Mouse (Mus musculus) kidney, postnatal 25 days (tissue): ENCODE measurements around the gene Prdm16.

ENCODE experiments used
- DNase-seq, 2 experiments: peaks; one replicate each; pipeline ENCODE4 v3.0.0; 2021; ENCODE audit warnings: mixed read lengths in 2 of 2

Prdm16 gene

DNA sequence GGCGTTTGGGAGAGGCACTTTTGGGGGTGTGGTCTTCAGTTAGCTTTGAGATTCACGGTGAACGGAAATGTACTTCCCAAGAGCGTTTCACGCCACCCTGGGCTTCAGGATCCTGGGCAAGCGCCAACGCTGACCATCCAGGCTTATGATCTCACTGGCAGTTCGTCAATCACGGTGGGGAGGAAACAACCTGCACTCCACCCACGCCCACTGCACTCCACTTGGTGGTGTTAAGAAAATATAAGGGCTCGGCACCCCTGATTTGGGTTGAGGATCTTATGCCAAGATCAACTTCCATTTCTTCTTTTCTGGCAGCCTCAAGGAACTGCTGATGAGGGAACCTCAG, 323.1 kb downstream of the Prdm16 start:
- DNase-seq, result no peak

DNA sequence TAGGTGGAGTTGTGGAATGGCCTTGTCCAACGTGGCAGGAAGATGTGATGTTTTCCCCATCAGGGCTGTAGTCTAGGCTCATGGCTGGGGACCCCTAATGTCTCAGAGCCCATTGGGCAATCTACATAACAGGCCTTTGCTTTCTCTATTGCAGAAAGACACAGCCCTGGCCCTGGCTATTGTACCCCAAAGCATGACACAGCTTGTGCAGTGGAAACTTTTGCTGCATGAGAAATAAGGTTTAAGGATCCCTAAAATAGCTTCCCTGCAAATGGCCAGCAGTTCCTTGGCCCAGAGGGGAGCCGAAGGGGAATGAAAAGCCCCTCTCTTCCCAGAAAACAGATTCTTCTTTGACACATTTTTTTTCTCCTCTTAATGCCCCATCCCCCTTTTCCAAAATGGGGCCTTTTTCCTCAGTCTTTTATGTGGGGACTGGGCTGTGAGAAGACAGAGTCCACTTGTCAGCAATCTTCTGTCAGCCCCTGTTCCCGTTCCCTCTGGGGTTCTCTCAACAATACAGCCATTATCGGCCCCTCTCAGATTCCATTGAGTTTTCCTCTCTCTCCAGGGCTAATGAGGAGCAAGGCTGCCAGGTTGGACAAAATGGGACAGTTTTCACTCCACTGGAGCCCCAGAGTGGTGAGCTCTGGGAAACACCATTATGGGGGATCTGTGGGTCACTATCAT, 323.6 kb downstream of the Prdm16 start:
- DNase-seq, result no peak

DNA sequence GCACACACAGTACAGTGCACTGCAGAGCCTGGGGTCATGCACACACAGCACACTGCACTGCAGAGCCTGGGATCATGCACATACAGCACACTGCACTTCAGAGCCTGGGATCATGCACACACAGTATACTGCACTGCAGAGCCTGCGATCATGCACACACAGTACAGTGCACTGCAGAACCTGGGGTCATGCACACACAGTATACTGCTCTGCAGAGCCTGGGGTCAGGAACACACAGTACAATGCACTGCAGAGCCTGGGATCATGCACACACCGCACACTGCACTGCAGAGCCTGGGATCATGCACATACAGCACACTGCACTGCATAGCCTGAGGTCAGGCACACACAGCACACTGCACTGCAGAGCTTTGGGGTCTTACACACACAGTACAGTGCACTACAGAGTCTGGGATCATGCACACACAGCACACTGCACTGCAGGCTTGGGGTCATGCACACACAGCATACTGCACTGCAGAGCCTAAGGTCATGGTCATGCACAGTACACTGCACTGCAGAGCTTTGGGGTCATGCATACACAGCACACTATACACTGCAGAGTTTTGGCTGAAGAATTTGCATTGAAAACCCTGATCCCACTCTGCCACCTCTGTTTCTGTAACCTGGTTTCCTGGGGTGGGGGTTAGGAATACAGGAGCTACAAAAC, 324.4 kb downstream of the Prdm16 start:
- no peak for DNase-seq

DNA sequence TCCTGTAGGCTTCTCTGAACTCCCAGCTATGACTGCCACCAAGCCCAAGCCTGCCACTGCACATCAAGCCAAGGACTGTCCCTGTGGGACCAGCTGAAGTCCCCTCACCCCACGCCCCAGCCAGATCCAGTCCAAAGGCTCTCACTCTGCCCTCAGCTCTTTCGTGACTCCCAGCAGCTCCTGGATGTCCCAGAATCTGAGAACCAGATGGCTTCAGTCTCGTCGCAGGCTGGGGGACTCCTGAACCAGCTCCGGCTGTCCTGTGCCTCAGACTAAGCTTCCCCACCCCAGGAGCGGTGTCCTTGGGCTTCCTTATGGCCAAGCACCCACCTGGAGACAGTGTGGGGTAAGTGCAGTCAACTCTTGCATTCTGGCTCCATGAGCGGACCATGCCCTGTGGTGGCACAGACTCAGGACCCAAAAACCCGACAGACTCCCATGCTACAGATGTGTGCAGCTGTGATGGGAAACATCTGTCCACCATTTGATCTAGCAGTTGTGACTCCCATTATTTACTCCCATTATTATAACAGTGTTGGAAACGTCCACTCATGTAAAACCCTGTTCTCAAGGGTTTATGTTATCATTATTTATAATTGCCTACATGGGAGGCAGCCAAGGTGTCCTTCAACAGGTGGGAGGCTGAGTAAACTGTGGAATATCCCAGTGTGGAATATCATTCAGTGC, 326.0 kb downstream of the Prdm16 start:
- DNase-seq, result no peak

DNA sequence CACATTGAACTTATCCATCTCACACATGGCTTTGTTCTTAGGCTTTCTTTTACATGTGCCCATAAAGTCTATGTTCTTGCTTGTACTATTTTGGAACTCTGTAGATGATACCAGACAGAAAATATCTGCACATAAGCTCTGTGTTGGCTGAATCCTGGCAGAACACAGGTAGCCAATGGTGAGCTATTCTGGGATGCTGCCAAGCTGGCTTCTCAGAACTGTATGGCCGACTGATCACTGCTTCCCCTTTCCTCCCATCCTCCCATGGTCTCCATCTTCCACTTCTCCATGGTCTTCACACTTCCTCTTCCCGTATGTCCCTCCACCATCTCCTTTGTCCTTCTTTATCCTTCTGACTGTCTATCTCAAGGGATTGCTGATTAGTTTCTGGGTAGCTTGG, 327.5 kb downstream of the Prdm16 start:
- no peak for DNase-seq

DNA sequence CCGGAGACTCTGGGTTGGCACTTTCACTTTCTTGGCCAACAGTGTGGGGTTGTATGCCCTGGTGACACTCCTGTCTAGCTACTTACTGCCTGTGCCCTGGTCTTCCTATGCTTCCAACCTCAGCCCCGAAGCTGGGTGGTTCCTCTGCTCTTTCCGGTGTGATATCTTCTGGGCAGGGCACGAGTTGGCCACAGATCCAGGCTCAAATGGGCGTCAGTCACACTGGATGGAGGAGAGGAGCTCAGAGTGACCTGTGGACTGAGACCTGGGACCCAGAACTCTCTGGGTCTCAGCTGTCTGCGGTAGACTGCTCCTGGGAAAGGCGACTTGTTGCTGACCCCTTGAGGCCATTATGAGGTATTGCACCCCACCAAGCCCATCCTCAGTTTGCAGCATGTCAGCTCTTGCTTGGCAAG, 335.2 kb downstream of the Prdm16 start, which contains the start of gene Arhgef16:
Arhgef16 (minus strand) TSS at position 211 of the 416 bp plus-strand sequence.
- peak; percentile 53 to 80 for DNase-seq

DNA sequence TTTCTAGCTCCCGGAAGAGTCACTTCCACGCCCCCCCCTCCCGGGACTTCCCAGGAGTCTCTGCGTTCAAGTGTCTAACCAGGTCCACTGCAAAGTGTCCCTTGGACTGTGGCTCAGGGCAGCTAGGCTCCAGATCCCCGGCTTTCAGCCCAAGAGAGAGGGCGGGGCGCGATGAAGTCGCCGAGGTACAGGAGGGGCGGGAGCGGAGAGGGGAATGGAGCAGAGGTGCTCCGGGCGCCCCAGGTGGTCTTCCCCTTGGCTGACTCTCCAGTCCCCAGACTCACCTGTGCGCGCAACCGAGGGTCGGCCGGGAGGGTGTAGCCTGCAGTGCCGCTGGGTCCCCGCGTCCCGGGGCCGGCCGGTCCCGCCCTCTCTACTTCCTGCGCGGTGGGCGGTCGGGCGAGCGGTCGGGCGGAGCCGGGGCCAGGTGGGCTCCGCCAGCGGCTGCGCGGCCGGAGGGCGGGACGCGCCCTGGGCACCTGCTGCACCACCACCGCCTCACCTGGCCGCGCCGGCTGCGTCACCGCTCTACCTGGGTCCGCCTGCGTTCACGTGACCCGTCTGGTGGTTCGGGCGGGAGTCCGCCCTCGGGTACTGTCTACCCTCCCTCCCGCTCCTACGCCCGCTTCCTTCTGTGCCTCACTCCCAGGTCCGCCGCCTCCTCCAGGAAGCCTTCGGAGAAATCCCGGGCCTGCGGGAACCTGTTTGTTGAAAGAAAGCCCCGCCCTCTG, 337.0 kb downstream of the Prdm16 start:
- DNase-seq, result peak; percentile 87 to 95

DNA sequence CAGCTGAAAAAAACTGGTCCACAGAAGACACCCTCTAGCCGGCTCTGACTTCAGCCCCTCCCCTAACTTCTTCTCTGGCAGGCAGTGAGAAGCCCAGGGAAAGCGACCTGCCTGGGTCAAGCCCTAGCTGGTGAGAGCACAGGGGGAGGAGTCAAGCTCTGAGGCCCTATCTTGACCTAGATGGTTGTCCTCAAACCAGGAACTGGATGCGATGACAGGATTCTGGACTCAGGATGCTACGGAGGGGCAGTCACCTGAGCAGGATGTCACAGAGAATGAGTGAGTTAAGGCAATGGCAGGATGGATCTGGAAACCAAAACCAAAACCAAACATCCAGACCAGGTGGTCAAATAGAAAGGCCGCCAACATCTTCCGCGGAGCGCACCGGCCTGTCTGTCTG, 338.9 kb downstream of the Prdm16 start:
- peak; percentile 82 to 92 for DNase-seq

DNA sequence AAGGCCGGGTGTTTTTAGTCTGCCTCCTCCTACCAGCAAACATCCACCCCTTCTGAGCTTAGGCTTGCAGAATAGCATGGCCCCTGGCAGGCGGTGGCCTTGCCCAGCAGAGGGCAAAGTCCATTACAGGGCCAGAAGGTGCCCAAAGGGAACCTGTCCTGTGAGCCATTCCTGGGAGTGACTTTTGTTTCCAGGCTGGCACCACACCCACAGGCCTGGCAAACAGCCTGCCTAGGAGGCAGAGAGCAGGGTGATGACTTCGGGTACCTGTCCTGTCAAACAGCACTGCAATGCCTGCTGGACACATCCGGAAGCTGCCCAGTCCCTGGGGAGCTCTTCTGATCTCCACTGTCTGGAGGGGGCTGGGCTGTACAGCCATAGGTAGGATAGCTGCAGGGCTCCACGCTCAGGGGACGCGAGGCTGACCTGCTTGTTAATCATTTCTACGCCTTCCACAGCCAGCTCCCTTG, 342.4 kb downstream of the Prdm16 start:
- peak; percentile 82 to 95 for DNase-seq

DNA sequence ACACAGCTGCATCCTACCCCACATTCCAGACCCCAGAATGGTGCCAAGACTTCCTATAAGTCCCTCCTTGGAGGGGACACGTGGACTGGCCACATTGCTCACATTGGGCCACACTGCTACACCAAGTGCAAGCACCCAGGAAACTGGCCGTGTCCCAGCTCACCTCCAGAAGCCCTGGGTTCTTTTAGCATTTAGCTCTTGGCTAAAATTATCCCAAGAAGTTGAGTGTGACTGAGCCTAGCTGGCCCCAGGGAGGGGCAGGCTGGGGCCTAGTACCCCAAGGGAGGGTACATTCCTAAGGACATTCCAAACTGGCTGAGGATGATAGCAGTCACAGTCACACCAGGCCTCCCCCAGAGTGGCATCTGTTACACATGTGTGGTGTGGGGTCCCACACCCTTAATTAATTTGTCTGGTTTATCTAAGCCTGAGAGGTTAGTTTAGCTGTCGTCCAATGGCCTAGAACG, 342.9 kb downstream of the Prdm16 start:
- DNase-seq, result peak; percentile 48 to 69

DNA sequence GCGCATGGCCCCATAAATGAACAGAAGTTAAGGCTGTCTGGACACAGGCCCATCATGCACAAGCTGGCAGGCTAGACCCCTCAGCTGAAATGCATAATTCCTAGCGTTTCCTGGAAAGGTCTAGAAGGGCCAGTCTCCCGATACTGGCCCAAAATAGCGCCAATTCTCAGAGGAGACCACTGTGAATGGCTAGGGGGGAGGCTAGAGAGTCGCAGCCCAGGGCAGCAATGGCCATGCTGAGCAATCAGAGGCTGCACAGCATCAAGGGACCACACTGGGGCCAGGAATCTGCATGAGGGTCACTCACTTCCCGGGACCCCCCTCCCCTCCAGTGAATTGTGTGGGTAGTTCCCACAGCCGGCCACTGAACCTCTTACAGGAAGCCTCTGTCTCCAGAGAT, 353.0 kb downstream of the Prdm16 start:
- DNase-seq, result no peak

DNA sequence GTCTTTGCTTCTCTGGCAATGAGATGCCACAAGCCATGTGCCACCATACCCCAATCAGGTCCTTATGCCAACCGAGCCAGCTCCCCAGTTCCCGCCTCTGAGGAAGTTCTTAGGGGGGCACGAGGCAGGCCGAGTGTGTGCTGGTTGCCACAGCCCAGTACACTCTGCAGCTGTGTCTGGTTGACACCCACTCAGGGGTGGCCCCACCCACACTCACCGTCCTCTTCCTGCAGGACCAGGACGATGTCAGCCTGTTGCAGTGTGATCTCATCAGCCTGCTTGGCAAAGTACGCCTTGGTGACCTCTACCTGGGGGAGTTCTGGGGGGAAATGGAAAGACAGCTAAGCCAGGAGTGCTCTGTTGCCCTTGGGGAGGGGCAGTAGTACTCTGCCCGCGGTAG, 357.2 kb downstream of the Prdm16 start:
- DNase-seq, result peak in 1 of 2 experiments; percentile 63

DNA sequence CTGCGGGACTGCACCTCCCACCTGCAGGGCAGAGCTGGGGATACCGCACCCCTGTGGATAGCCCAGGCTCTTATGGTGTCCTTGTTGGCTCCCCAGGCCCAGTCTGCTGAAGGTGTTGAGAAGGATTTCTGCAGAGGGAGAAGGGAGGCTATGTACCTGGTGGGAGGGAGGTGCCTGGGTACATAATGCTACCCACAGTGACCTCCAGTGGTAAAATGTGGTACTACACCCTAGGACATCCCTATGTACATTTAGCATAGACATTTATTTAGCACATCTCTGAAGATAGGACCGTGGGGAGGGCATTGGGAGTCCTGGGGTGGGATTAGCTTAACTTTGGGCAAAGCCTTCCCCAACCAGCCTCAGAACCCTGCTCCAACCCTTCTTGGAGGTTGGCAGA, 363.7 kb downstream of the Prdm16 start:
- peak; percentile 55 to 86 for DNase-seq

DNA sequence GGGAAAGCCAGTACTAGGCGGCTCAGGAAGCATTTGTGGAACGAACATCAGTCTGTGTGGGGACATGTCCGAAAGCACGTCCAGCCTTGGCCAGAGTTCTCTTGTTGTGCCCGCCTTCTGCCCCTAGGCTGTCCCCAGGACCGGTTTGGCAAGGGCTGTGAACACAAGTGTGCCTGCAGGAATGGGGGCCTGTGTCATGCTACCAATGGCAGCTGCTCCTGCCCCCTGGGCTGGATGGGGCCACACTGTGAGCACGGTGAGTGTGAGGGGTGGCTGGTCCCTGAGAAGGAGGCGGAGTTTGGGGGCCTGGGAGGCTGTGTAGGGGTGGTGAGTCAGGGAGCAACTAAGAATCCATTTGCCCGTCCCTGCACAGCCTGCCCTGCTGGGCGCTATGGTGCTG, 367.2 kb downstream of the Prdm16 start:
- DNase-seq, result peak; percentile 33 to 75

DNA sequence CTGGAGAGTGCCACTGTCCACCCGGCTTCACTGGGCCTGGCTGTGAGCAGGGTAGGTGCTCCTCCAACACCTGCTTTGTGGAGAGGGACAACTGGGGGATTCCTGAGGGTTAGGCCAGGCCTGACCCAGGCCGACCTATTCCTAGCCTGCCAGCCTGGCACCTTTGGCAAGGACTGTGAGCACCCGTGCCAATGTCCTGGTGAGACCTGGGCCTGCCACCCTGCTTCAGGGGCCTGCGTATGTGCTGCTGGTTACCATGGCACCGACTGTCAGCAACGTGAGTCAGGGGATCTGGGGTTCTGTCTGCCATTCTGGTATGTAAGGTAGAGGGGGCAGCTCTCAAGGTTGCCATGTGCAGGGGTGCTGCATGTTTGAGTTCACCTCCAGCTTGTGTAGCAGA, 369.2 kb downstream of the Prdm16 start:
- no peak for DNase-seq
